Mouse (Mus musculus): ENCODE measurements around the gene Gm6502. TPM values are rescaled to one million over a fixed set of nuclear protein-coding genes. Genes with fewer than 3 reads are reported as not detected.
"Not testable (repeated sequence)": the region's sequence is repeated elsewhere in the genome, so short reads cannot be mapped to it uniquely, and the experiment has no call there.

Gm6502 gene
- total RNA-seq (2022): not detected

GRCm38 (mm10) chr5:94314135-94314534 lies at the start of gene Gm6502:
Gene Gm6502, plus strand, starts transcription at chr5:94314435.
- DNase-seq (ENCODE audit: low spot score in 2 of 2): not testable (repeated sequence)

GRCm38 (mm10) chr5:94306696-94307095 lies 7.5 kb upstream of the Gm6502 start, which contains the start of gene A430089I19Rik:
Gene A430089I19Rik, minus strand, starts transcription at chr5:94306796.
- DNase-seq (ENCODE audit: low spot score in 2 of 2): not testable (repeated sequence)

GRCm38 (mm10) chr5:94339449-94339848 lies 25.2 kb downstream of the Gm6502 start, which contains the start of gene AA792892:
Gene AA792892, plus strand, starts transcription at chr5:94339749.
- not testable (repeated sequence) for DNase-seq (ENCODE audit: low spot score in 2 of 2)

Other genes with a start within 250 kb of the Gm6502 start
- not detected for gene BC061212, start 243.9 kb upstream of the Gm6502 start, total RNA-seq (2022)
- not detected for gene Gm6351, start 238.1 kb upstream of the Gm6502 start, total RNA-seq (2022)
- gene Gm3106, start 96.4 kb upstream of the Gm6502 start, total RNA-seq (2022): not detected
- gene A430089I19Rik, start 7.6 kb upstream of the Gm6502 start, total RNA-seq (2022): not detected
- not detected for gene AA792892, start 25.3 kb downstream of the Gm6502 start, total RNA-seq (2022)
- gene Gm7682, start 131.3 kb downstream of the Gm6502 start, total RNA-seq (2022): not detected
- not detected for gene Gm3139, start 211.9 kb downstream of the Gm6502 start, total RNA-seq (2022)